Mouse (Mus musculus): Measurements from ENCODE around the gene AC161166.1. TPM values are rescaled to one million over a fixed set of nuclear protein-coding genes. Genes with fewer than 3 reads are reported as not detected.

AC161166.1 gene
- polyA plus RNA-seq, 1 experiment from 2014 or later, result 0.33 TPM

GRCm38 (mm10) chr7:24481474-24482207 is 30.6 kb downstream of the AC161166.1 start, which contains the start of gene Cadm4:
TSS of gene Cadm4 (plus strand) at chr7:24482023.
- peak within 1 kb of the TSS; percentile 63 for H3K9ac ChIP-seq (ENCODE audit: low read length)
- no peak within 1 kb of the TSS for H3K27ac ChIP-seq (ENCODE audit: low read length)
- H3K36me3 ChIP-seq (ENCODE audit: control insufficient read depth, insufficient read depth, low read length), result no peaks in the 10 kb centered on the region
- peaks cover 4% of the 10 kb centered on the region; the same call in 1 of the 2 replicates for H3K4me1 ChIP-seq (replicated peaks; ENCODE audit: control insufficient read depth, insufficient read depth, low read length)
- ATAC-seq (ENCODE audit: low read depth), result peak; percentile 90
- WGBS, result under 1% methylated on average over 59 of the region's 83 CpGs
- no peaks in the 10 kb centered on the region for H3K9me3 ChIP-seq (ENCODE audit: control insufficient read depth, low read length)
- peak within 1 kb of the TSS; percentile 92 for H3K4me2 ChIP-seq (ENCODE audit: low read depth, low read length)
- H3K4me3 ChIP-seq (ENCODE audit: low read length), result peak within 1 kb of the TSS; percentile 59
- peaks cover 22% of the 10 kb centered on the region for H3K27me3 ChIP-seq (ENCODE audit: control insufficient read depth, insufficient read depth, low read depth, low read length)

GRCm38 (mm10) chr7:24480986-24481473 is 31.2 kb downstream of the AC161166.1 start:
- Histone ChIP-seq H3K36me3 (ENCODE audit: control insufficient read depth, insufficient read depth, low read length) (no peaks in the 10 kb centered on the region), H3K4me3 (ENCODE audit: low read length) (peak overlapping the region; percentile 59), H3K27ac (ENCODE audit: low read length) (no peak overlapping the region), H3K4me2 (ENCODE audit: low read depth, low read length) (peak overlapping the region; percentile 92), H3K4me1 (replicated peaks; ENCODE audit: control insufficient read depth, insufficient read depth, low read length) (peaks cover 4% of the 10 kb centered on the region; the same call in 1 of the 2 replicates), H3K9me3 (ENCODE audit: control insufficient read depth, low read length) (no peaks in the 10 kb centered on the region), H3K9ac (ENCODE audit: low read length) (no peak overlapping the region), H3K27me3 (ENCODE audit: control insufficient read depth, insufficient read depth, low read depth, low read length) (peaks cover 22% of the 10 kb centered on the region)
- 13% methylated on average over 14 of the region's 14 CpGs for WGBS
- ATAC-seq (ENCODE audit: low read depth), result peak; percentile 15

GRCm38 (mm10) chr7:24480121-24480941 is 31.9 kb downstream of the AC161166.1 start:
- WGBS, result 48% methylated on average over 18 of the region's 18 CpGs
- peaks cover 4% of the 10 kb centered on the region; the same call in 1 of the 2 replicates for H3K4me1 ChIP-seq (replicated peaks; ENCODE audit: control insufficient read depth, insufficient read depth, low read length)
- no peak overlapping the region for H3K4me2 ChIP-seq (ENCODE audit: low read depth, low read length)
- H3K27ac ChIP-seq (ENCODE audit: low read length), result no peak overlapping the region
- H3K27me3 ChIP-seq (ENCODE audit: control insufficient read depth, insufficient read depth, low read depth, low read length), result peaks cover 22% of the 10 kb centered on the region
- no peak overlapping the region for H3K4me3 ChIP-seq (ENCODE audit: low read length)
- no peaks in the 10 kb centered on the region for H3K36me3 ChIP-seq (ENCODE audit: control insufficient read depth, insufficient read depth, low read length)
- no peak for ATAC-seq (ENCODE audit: low read depth)
- no peak overlapping the region for H3K9ac ChIP-seq (ENCODE audit: low read length)
- no peaks in the 10 kb centered on the region for H3K9me3 ChIP-seq (ENCODE audit: control insufficient read depth, low read length)

GRCm38 (mm10) chr7:24479685-24480084 is 32.6 kb downstream of the AC161166.1 start:
- WGBS, result 93% methylated on average over 2 of the region's 2 CpGs
- peaks cover 4% of the 10 kb centered on the region; the same call in 1 of the 2 replicates for H3K4me1 ChIP-seq (replicated peaks; ENCODE audit: control insufficient read depth, insufficient read depth, low read length)

GRCm38 (mm10) chr7:24478911-24479310 is 33.3 kb downstream of the AC161166.1 start:
- Histone ChIP-seq H3K9ac (ENCODE audit: low read length) (no peak overlapping the region), H3K27ac (ENCODE audit: low read length) (no peak overlapping the region), H3K9me3 (ENCODE audit: control insufficient read depth, low read length) (no peaks in the 10 kb centered on the region), H3K4me3 (ENCODE audit: low read length) (no peak overlapping the region), H3K27me3 (ENCODE audit: control insufficient read depth, insufficient read depth, low read depth, low read length) (peaks cover 22% of the 10 kb centered on the region), H3K36me3 (ENCODE audit: control insufficient read depth, insufficient read depth, low read length) (no peaks in the 10 kb centered on the region), H3K4me1 (replicated peaks; ENCODE audit: control insufficient read depth, insufficient read depth, low read length) (peaks cover 4% of the 10 kb centered on the region; the same call in 1 of the 2 replicates), H3K4me2 (ENCODE audit: low read depth, low read length) (no peak overlapping the region)
- no peak for ATAC-seq (ENCODE audit: low read depth)
- 79% methylated on average over 5 of the region's 5 CpGs for WGBS

More at GRCm38 (mm10) chr7:24479685-24480084, 32.6 kb downstream of the AC161166.1 start:
- Histone ChIP-seq H3K9me3 (ENCODE audit: control insufficient read depth, low read length) (no peaks in the 10 kb centered on the region), H3K36me3 (ENCODE audit: control insufficient read depth, insufficient read depth, low read length) (no peaks in the 10 kb centered on the region), H3K4me3 (ENCODE audit: low read length) (no peak overlapping the region), H3K27me3 (ENCODE audit: control insufficient read depth, insufficient read depth, low read depth, low read length) (peaks cover 22% of the 10 kb centered on the region), H3K9ac (ENCODE audit: low read length) (no peak overlapping the region), H3K4me2 (ENCODE audit: low read depth, low read length) (no peak overlapping the region), H3K27ac (ENCODE audit: low read length) (no peak overlapping the region)
- no peak for ATAC-seq (ENCODE audit: low read depth)

- ATAC-seq (ENCODE audit: low read depth), result no peak
- Histone ChIP-seq H3K36me3 (ENCODE audit: control insufficient read depth, insufficient read depth, low read length) (peaks cover 11% of the 10 kb centered on the region), H3K27ac (ENCODE audit: low read length) (no peak overlapping the region), H3K4me1 (replicated peaks; ENCODE audit: control insufficient read depth, insufficient read depth, low read length) (peaks cover 4% of the 10 kb centered on the region; the same call in 1 of the 2 replicates), H3K4me2 (ENCODE audit: low read depth, low read length) (no peak overlapping the region), H3K9ac (ENCODE audit: low read length) (no peak overlapping the region), H3K27me3 (ENCODE audit: control insufficient read depth, insufficient read depth, low read depth, low read length) (peaks cover 11% of the 10 kb centered on the region; the same call in 1 of the 2 replicates), H3K4me3 (ENCODE audit: low read length) (no peak overlapping the region), H3K9me3 (ENCODE audit: control insufficient read depth, low read length) (no peaks in the 10 kb centered on the region; the same call in 1 of the 2 replicates)
- 82% methylated on average over 7 of the region's 7 CpGs for WGBS
These were observed 35.4 kb downstream of the AC161166.1 start for GRCm38 (mm10) chr7:24476856-24477255.

- Histone ChIP-seq H3K36me3 (ENCODE audit: control insufficient read depth, insufficient read depth, low read length) (peaks cover 14% of the 10 kb centered on the region), H3K9ac (ENCODE audit: low read length) (no peak overlapping the region), H3K4me2 (ENCODE audit: low read depth, low read length) (no peak overlapping the region), H3K4me1 (replicated peaks; ENCODE audit: control insufficient read depth, insufficient read depth, low read length) (peaks cover 2% of the 10 kb centered on the region; the same call in 1 of the 2 replicates), H3K4me3 (ENCODE audit: low read length) (no peak overlapping the region), H3K9me3 (ENCODE audit: control insufficient read depth, low read length) (no peaks in the 10 kb centered on the region; the same call in 1 of the 2 replicates), H3K27ac (ENCODE audit: low read length) (no peak overlapping the region), H3K27me3 (ENCODE audit: control insufficient read depth, insufficient read depth, low read depth, low read length) (peaks cover 6% of the 10 kb centered on the region; the same call in 1 of the 2 replicates)
- no peak for ATAC-seq (ENCODE audit: low read depth)
- WGBS, result 82% methylated on average over 8 of the region's 8 CpGs
These were observed 35.9 kb downstream of the AC161166.1 start for GRCm38 (mm10) chr7:24476338-24476737.

- Histone ChIP-seq H3K27ac (ENCODE audit: low read length) (no peak overlapping the region), H3K4me2 (ENCODE audit: low read depth, low read length) (no peak overlapping the region), H3K36me3 (ENCODE audit: control insufficient read depth, insufficient read depth, low read length) (peaks cover 14% of the 10 kb centered on the region), H3K4me3 (ENCODE audit: low read length) (no peak overlapping the region), H3K4me1 (replicated peaks; ENCODE audit: control insufficient read depth, insufficient read depth, low read length) (no peaks in the 10 kb centered on the region), H3K9me3 (ENCODE audit: control insufficient read depth, low read length) (no peaks in the 10 kb centered on the region; the same call in 1 of the 2 replicates), H3K9ac (ENCODE audit: low read length) (no peak overlapping the region), H3K27me3 (ENCODE audit: control insufficient read depth, insufficient read depth, low read depth, low read length) (no peaks in the 10 kb centered on the region; the same call in 1 of the 2 replicates)
- 55% methylated on average over 21 of the region's 21 CpGs for WGBS
- ATAC-seq (ENCODE audit: low read depth), result peak; percentile 19; the same call in 1 of the 2 replicates
These were observed 37.3 kb downstream of the AC161166.1 start for GRCm38 (mm10) chr7:24474811-24475506.

All from lung, embryonic 16.5 days (tissue).